Mouse (Mus musculus): Measurements from ENCODE around the gene Ccdc169. TPM values are rescaled to one million over a fixed set of nuclear protein-coding genes. Genes with fewer than 3 reads are reported as not detected.
A peak's percentile ranks its signal among the peaks of the same experiment; 100 is the strongest.
"Not testable (repeated sequence)": the region's sequence is repeated elsewhere in the genome, so short reads cannot be mapped to it uniquely, and the experiment has no call there.

Gene Ccdc169
- polyA plus RNA-seq, 1 experiment from 2014 or later = 0.13 TPM

DNA sequence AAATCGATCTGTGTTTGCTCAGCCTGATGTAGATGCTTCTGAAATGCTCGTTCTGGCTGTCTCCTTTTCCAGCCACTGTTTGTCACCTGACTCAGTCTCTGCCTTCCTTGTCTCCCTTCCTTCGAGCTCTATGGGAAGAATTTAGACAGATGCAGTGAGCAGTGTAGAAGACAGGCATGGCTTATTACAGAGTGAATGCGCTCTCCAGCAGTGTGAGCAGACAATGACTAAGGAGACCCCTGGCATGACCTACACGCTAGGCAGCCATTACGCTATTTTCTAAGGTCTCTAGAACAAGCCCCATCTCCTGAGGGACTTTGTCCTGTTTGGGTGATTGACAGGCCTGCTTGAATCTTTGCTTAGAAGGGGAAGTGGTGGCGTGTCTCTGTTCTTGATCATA, 24.0 kb downstream of the Ccdc169 start:
- no peak overlapping the region for H3K4me3 ChIP-seq
- H3K27me3 ChIP-seq = no peaks in the 10 kb centered on the region
- ATAC-seq (ENCODE audit: insufficient number of reproducible peaks, low FRiP score, low TSS enrichment, low read depth) = no peak
- H3K27ac ChIP-seq = no peak overlapping the region
- no peaks in the 10 kb centered on the region for H3K9me3 ChIP-seq
- 80% methylated on average over 7 of the region's 7 CpGs for WGBS
- H3K4me1 ChIP-seq = no peaks in the 10 kb centered on the region
- H3K9ac ChIP-seq = no peak overlapping the region
- no peaks in the 10 kb centered on the region for H3K36me3 ChIP-seq
- H3K4me2 ChIP-seq = no peak overlapping the region

- H3K27me3 ChIP-seq = no peaks in the 10 kb centered on the region
- ATAC-seq (ENCODE audit: insufficient number of reproducible peaks, low FRiP score, low TSS enrichment, low read depth) = no peak
- H3K27ac ChIP-seq = no peak overlapping the region
- H3K9me3 ChIP-seq = no peaks in the 10 kb centered on the region
- no peaks in the 10 kb centered on the region for H3K4me1 ChIP-seq
- no peaks in the 10 kb centered on the region for H3K36me3 ChIP-seq
- H3K4me2 ChIP-seq = no peak overlapping the region
- WGBS = 33% methylated on average over 4 of the region's 4 CpGs
- no peak overlapping the region for H3K4me3 ChIP-seq
- H3K9ac ChIP-seq = no peak overlapping the region
These were observed 26.4 kb downstream of the Ccdc169 start for GRCm38 (mm10) chr3:55163510-55163909.

GRCm38 (mm10) chr3:55172478-55172877, 35.3 kb downstream of the Ccdc169 start:
- WGBS = 67% methylated on average over 3 of the region's 3 CpGs
- H3K9ac ChIP-seq = no peak overlapping the region
- no peak overlapping the region for H3K4me3 ChIP-seq

DNA sequence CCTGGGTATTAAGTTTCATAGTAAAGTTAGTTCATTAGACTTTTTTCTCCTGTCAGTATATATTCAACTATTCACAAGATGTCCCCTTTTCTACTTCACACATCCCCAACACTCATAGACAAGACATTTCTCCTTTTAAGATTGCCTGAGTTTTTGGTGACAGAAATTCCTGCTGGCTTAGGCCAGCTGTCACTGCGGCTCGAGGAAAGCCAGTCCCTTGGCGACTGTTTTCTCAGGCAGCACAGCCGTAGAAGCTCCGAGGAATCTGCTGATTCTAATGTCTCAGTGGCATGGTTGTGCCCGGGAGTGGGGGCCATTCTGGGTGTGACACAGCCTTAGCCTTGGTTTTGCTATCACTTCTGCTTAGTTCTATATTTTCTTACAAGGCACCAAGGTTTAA, 40.1 kb downstream of the Ccdc169 start:
- Histone ChIP-seq H3K9ac (no peak overlapping the region), H3K27me3 (no peaks in the 10 kb centered on the region), H3K27ac (no peak overlapping the region), H3K4me3 (no peak overlapping the region), H3K4me1 (no peaks in the 10 kb centered on the region), H3K36me3 (no peaks in the 10 kb centered on the region), H3K9me3 (no peaks in the 10 kb centered on the region), H3K4me2 (no peak overlapping the region)
- 43% methylated on average over 6 of the region's 6 CpGs for WGBS
- ATAC-seq (ENCODE audit: insufficient number of reproducible peaks, low FRiP score, low TSS enrichment, low read depth) = no peak

More at GRCm38 (mm10) chr3:55172478-55172877, 35.3 kb downstream of the Ccdc169 start:
- Histone ChIP-seq H3K4me1 (no peaks in the 10 kb centered on the region), H3K27ac (no peak overlapping the region), H3K4me2 (no peak overlapping the region), H3K27me3 (no peaks in the 10 kb centered on the region), H3K9me3 (no peaks in the 10 kb centered on the region), H3K36me3 (no peaks in the 10 kb centered on the region)
- no peak for ATAC-seq (ENCODE audit: insufficient number of reproducible peaks, low FRiP score, low TSS enrichment, low read depth)

DNA sequence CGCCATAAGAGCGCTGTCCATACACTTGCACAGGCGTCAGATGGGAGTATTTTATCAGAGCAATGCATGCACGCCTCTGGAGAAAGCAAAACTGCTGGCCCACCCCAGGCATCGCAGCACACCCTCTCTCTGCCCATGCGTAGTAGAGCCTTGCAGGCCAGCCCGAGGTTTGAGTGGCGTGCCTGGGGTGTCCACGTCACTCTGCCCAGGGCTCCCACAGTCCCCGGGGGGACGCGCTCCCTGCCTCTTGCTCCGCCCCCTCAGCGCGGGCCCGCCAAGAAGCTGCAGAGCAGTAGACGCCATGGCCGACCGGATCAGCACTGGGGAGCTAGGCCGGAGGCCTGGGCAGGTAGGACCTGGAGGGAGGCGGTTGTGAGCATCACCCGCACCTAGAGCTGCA, 44.6 kb downstream of the Ccdc169 start, which contains the start of gene Sohlh2:
Gene Sohlh2 (plus strand): TSS at position 263 of the 400 bp plus-strand sequence.
- H3K9ac ChIP-seq = no peak within 1 kb of the TSS
- 94% methylated on average over 22 of the region's 22 CpGs for WGBS
- no peaks in the 10 kb centered on the region for H3K36me3 ChIP-seq
- H3K4me3 ChIP-seq = no peak within 1 kb of the TSS
- no peak within 1 kb of the TSS for H3K4me2 ChIP-seq
- no peaks in the 10 kb centered on the region for H3K9me3 ChIP-seq
- no peak within 1 kb of the TSS for H3K27ac ChIP-seq
- ATAC-seq (ENCODE audit: insufficient number of reproducible peaks, low FRiP score, low TSS enrichment, low read depth) = no peak
- H3K27me3 ChIP-seq = no peaks in the 10 kb centered on the region
- no peaks in the 10 kb centered on the region for H3K4me1 ChIP-seq

GRCm38 (mm10) chr3:55191668-55192067, 54.5 kb downstream of the Ccdc169 start:
- Histone ChIP-seq H3K4me1 (0 out of 2 replicates have a peak, but pooled peaks cover 3% of the 10 kb centered on the region), H3K27ac (no peak overlapping the region), H3K4me2 (no peak overlapping the region), H3K9ac (no peak overlapping the region), H3K36me3 (no peaks in the 10 kb centered on the region), H3K27me3 (no peaks in the 10 kb centered on the region), H3K9me3 (no peaks in the 10 kb centered on the region), H3K4me3 (no peak overlapping the region)
- WGBS = 71% methylated on average over 4 of the region's 4 CpGs
- ATAC-seq (ENCODE audit: insufficient number of reproducible peaks, low FRiP score, low TSS enrichment, low read depth) = no peak

DNA sequence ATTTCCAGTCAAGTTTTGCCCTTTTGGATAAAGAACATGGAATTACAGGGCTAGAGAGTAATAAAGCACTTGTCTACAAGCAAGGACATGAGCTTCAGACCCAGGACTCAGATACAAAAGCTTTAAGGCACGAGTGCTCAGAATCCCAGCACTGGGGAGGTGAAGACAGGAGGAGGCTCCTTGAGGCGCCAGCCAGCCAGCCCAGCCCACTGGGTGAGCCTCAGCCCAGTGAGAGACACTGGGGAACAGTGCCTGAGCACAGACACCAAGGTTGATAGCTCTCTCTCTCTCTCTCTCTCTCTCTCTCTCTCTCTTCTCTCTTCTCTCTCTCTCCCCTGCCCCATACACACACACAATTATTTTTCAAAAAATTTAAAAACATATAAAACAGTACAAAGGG, 56.2 kb downstream of the Ccdc169 start:
- no peaks in the 10 kb centered on the region for H3K27me3 ChIP-seq
- H3K4me2 ChIP-seq = no peak overlapping the region
- H3K36me3 ChIP-seq = no peaks in the 10 kb centered on the region
- WGBS = 51% methylated on average over 2 of the region's 2 CpGs
- no peaks in the 10 kb centered on the region for H3K9me3 ChIP-seq
- 0 out of 2 replicates have a peak, but pooled peaks cover 3% of the 10 kb centered on the region for H3K4me1 ChIP-seq
- no peak overlapping the region for H3K4me3 ChIP-seq
- no peak overlapping the region for H3K9ac ChIP-seq
- H3K27ac ChIP-seq = no peak overlapping the region
- no peak for ATAC-seq (ENCODE audit: insufficient number of reproducible peaks, low FRiP score, low TSS enrichment, low read depth)

- WGBS = 73% methylated on average over 8 of the region's 8 CpGs
- H3K9me3 ChIP-seq = no peaks in the 10 kb centered on the region
These were observed 57.7 kb downstream of the Ccdc169 start for GRCm38 (mm10) chr3:55194792-55195191.

GRCm38 (mm10) chr3:55195581-55196327, 58.6 kb downstream of the Ccdc169 start:
- H3K36me3 ChIP-seq = no peaks in the 10 kb centered on the region
- no peak overlapping the region for H3K4me3 ChIP-seq
- H3K9me3 ChIP-seq = no peaks in the 10 kb centered on the region
- WGBS = 67% methylated on average over 5 of the region's 5 CpGs
- H3K4me2 ChIP-seq = no peak overlapping the region
- no peak overlapping the region for H3K9ac ChIP-seq
- H3K27ac ChIP-seq = peak overlapping the region; percentile 22; the same call in 1 of the 2 replicates
- ATAC-seq (ENCODE audit: insufficient number of reproducible peaks, low FRiP score, low TSS enrichment, low read depth) = no peak
- 0 out of 2 replicates have a peak, but pooled peaks cover 3% of the 10 kb centered on the region for H3K4me1 ChIP-seq
- H3K27me3 ChIP-seq = no peaks in the 10 kb centered on the region

More at GRCm38 (mm10) chr3:55194792-55195191, 57.7 kb downstream of the Ccdc169 start:
- no peaks in the 10 kb centered on the region for H3K27me3 ChIP-seq
- no peak overlapping the region for H3K4me2 ChIP-seq
- H3K27ac ChIP-seq = no peak overlapping the region; the same call in 1 of the 2 replicates
- H3K4me3 ChIP-seq = no peak overlapping the region
- H3K36me3 ChIP-seq = no peaks in the 10 kb centered on the region
- 0 out of 2 replicates have a peak, but pooled peaks cover 3% of the 10 kb centered on the region for H3K4me1 ChIP-seq
- H3K9ac ChIP-seq = no peak overlapping the region
- no peak for ATAC-seq (ENCODE audit: insufficient number of reproducible peaks, low FRiP score, low TSS enrichment, low read depth)

GRCm38 (mm10) chr3:55196328-55196710, 59.2 kb downstream of the Ccdc169 start:
- Histone ChIP-seq H3K36me3 (no peaks in the 10 kb centered on the region), H3K4me3 (no peak overlapping the region), H3K27me3 (no peaks in the 10 kb centered on the region), H3K9me3 (no peaks in the 10 kb centered on the region), H3K4me2 (no peak overlapping the region), H3K9ac (no peak overlapping the region), H3K4me1 (0 out of 2 replicates have a peak, but pooled peaks cover 3% of the 10 kb centered on the region), H3K27ac (peak overlapping the region; percentile 22; the same call in 1 of the 2 replicates)
- 87% methylated on average over 2 of the region's 2 CpGs for WGBS
- ATAC-seq (ENCODE audit: insufficient number of reproducible peaks, low FRiP score, low TSS enrichment, low read depth) = no peak

DNA sequence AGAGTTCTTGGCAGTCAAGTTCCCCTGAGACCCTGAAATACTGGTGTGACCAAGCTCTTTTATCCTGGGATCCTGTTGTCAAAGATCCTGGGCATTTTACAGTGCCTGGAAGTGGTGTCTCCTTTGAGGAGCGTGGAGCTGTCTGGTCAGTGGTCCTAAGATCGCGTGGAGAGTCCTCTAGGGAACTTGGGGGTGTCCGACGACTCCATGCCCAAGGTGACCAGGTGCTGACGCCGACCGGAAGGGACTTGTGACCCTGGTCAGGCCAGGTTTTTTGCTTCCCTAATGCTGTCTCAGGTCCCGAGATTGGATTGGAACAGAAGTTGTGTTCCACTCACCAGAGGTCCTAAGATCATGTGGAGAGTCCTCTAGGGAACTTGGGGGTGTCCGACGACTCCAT, 66.5 kb downstream of the Ccdc169 start:
- H3K27ac ChIP-seq; H3K9me3 ChIP-seq; H3K9ac ChIP-seq; ATAC-seq (ENCODE audit: insufficient number of reproducible peaks, low FRiP score, low TSS enrichment, low read depth); H3K4me2 ChIP-seq; H3K4me3 ChIP-seq; H3K36me3 ChIP-seq; H3K27me3 ChIP-seq; H3K4me1 ChIP-seq: not testable (repeated sequence)
- 90% methylated on average over 11 of the region's 11 CpGs for WGBS

DNA sequence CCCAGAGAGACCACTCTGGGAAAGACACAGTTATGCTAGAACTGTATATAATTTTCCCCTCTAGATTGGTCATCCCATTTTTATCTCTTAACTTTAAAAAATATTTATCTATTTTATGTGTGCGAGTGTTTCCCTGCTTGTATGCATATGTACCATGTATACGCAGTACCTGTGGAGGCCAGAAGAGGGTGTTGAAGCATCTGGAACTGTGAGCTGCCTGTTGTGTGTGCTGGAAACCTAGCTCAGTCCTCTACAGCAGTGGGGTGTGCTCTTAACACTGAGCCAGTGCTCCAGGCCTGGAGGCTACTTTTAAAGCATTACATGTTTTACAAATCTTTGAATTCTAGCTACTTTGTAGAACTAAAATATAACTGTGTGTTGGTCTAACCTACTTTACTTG, 69.3 kb downstream of the Ccdc169 start:
- no peaks in the 10 kb centered on the region for H3K27me3 ChIP-seq
- no peak overlapping the region for H3K4me3 ChIP-seq
- 98% methylated on average over 2 of the region's 2 CpGs for WGBS
- no peak overlapping the region for H3K9ac ChIP-seq
- ATAC-seq (ENCODE audit: insufficient number of reproducible peaks, low FRiP score, low TSS enrichment, low read depth) = no peak
- H3K36me3 ChIP-seq = no peaks in the 10 kb centered on the region
- no peaks in the 10 kb centered on the region for H3K9me3 ChIP-seq
- H3K4me1 ChIP-seq = 0 out of 2 replicates have a peak, but pooled peaks cover 7% of the 10 kb centered on the region
- no peak overlapping the region for H3K27ac ChIP-seq
- no peak overlapping the region for H3K4me2 ChIP-seq
